Mouse (Mus musculus) lung, adult 2 months (tissue): ENCODE data around the gene Usp30. TPM values are rescaled to one million over a fixed set of nuclear protein-coding genes. Genes with fewer than 3 reads are reported as not detected.

Experiments used
- DNase-seq: peaks from one replicate; pipeline ENCODE4 v3.0.0; 2022
- H3K4me1 ChIP-seq: fragments of 200-500 bp; 2 replicates; pipeline ENCODE4 v1.6.1; 2011; ENCODE audit warnings: low read length; ENCODE audit not compliant: control insufficient read depth, insufficient read depth
- H3K4me3 ChIP-seq: fragments of 200-500 bp; replicated peaks from 2 replicates; pipeline ENCODE3; 2011; ENCODE audit warnings: low read depth, mild to moderate bottlenecking, control low read depth, low read length; ENCODE audit errors: extremely low read depth
- CTCF ChIP-seq: fragments of 200-500 bp; IDR thresholded peaks from 2 replicates; pipeline ENCODE4 v1.5.1; 2011; ENCODE audit warnings: mild to moderate bottlenecking, low read length, control low read depth; ENCODE audit not compliant: insufficient read depth
- POLR2A ChIP-seq: fragments of 200-500 bp; IDR thresholded peaks from 2 replicates; pipeline ENCODE4 v1.6.1; 2011; ENCODE audit warnings: low read depth, mild to moderate bottlenecking, control low read depth, low read length, borderline replicate concordance; ENCODE audit errors: extremely low read depth
- WGBS: fragments of 180-500 bp; shearing (Covaris S2); methylation state at CpG from one replicate; pipeline ENCODE4 v1.1.7; 2018; 5-methylcytosine and 5-hydroxymethylcytosine counted together
- polyA plus RNA-seq: library from polyadenylated mRNA; depleted of rRNA; stranded (reverse); fragments of >200 nt; gene quantifications from 2 replicates; pipeline ENCODE4 v1.2.3, GENCODE M21; 2012

Usp30 gene
- polyA plus RNA-seq, 1 experiment, result 19.7 TPM

GRCm38 (mm10) chr5:114116586-114116985, 51.3 kb downstream of the Usp30 start:
- WGBS, result 82% methylated on average over 7 of the region's 7 CpGs

GRCm38 (mm10) chr5:114119806-114120205, 54.5 kb downstream of the Usp30 start:
- no peaks in the 10 kb centered on the region for H3K4me1 ChIP-seq
- DNase-seq, result no peak
- no peak overlapping the region for H3K4me3 ChIP-seq
- 80% methylated on average over 4 of the region's 4 CpGs for WGBS
- TF ChIP-seq POLR2A, result no peak

More at GRCm38 (mm10) chr5:114116586-114116985, 51.3 kb downstream of the Usp30 start:
- DNase-seq, result no peak
- Histone ChIP-seq H3K4me3 (no peak overlapping the region), H3K4me1 (no peaks in the 10 kb centered on the region)
- TF ChIP-seq CTCF (no peak), POLR2A (no peak)

GRCm38 (mm10) chr5:114126008-114126407, 60.7 kb downstream of the Usp30 start:
- H3K4me1 ChIP-seq, result no peaks in the 10 kb centered on the region
- H3K4me3 ChIP-seq, result no peak overlapping the region
- TF ChIP-seq POLR2A (no peak), CTCF (no peak)
- WGBS, result 93% methylated on average over 3 of the region's 3 CpGs
- no peak for DNase-seq

GRCm38 (mm10) chr5:114126499-114127244, 61.4 kb downstream of the Usp30 start:
- no peak for TF ChIP-seq POLR2A
- no peak for TF ChIP-seq CTCF
- Histone ChIP-seq H3K4me3 (no peak overlapping the region), H3K4me1 (no peaks in the 10 kb centered on the region)
- no peak for DNase-seq
- 89% methylated on average over 7 of the region's 7 CpGs for WGBS

GRCm38 (mm10) chr5:114127374-114128349, 62.4 kb downstream of the Usp30 start, which contains the start of gene Alkbh2:
Alkbh2 (minus strand) TSS chr5:114128218.
- peak; percentile 17; the same call in 1 of the 2 replicates for TF ChIP-seq POLR2A
- TF ChIP-seq CTCF, result peak; percentile 81
- 1% methylated on average over 69 of the region's 69 CpGs for WGBS
- H3K4me3 ChIP-seq, result peak within 1 kb of the TSS; percentile 52
- H3K4me1 ChIP-seq, result no peaks in the 10 kb centered on the region
- DNase-seq, result peak; percentile 86

- TF ChIP-seq POLR2A (no peak), CTCF (no peak)
- no peak for DNase-seq
- WGBS, result 79% methylated on average over 15 of the region's 15 CpGs
- Histone ChIP-seq H3K4me3 (no peak overlapping the region), H3K4me1 (no peaks in the 10 kb centered on the region)
Measured at GRCm38 (mm10) chr5:114129550-114130210, 64.4 kb downstream of the Usp30 start.

GRCm38 (mm10) chr5:114130211-114130605, 64.9 kb downstream of the Usp30 start, which contains the start of gene Ung:
Ung (plus strand) TSS chr5:114130386.
- TF ChIP-seq CTCF, result no peak
- no peak for DNase-seq
- Histone ChIP-seq H3K4me3 (peak within 1 kb of the TSS; percentile 78), H3K4me1 (no peaks in the 10 kb centered on the region)
- WGBS, result 2% methylated on average over 27 of the region's 29 CpGs

GRCm38 (mm10) chr5:114130698-114131520, 65.6 kb downstream of the Usp30 start:
- TF ChIP-seq CTCF (no peak), POLR2A (0 out of 2 replicates have a peak, but pooled peaks have one; percentile 25)
- WGBS, result under 1% methylated on average over 87 of the region's 87 CpGs
- H3K4me1 ChIP-seq, result no peaks in the 10 kb centered on the region
- H3K4me3 ChIP-seq, result peak overlapping the region; percentile 78
- DNase-seq, result peak; percentile 93
